Mouse (Mus musculus): ENCODE measurements at regions not wholly inside any gene's neighbourhood (a gene's known extent, or its start where the extent isn't known, plus 50 kb on each side); places are given as distances from the start of the nearest gene placed in this dataset.
A peak's percentile ranks its signal among the peaks of the same experiment; 100 is the strongest.

DNA sequence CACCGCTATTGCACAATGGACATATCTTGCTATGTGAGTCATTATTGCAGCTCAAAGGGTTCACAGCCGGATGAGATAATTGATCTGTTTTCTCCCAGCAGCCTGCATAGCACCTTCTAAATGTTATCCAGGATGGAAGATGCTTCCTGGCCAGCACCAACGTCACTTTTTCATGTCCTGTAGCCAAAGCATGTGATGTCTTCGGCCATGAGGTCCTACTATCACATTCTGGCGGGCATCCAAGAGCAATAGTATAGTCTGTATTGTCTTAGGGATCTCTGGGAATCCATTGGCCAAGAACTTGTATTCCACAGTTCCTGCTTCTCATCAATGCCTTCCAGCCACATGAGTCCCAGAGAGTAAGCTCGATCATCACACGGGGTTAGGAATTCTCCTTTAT is 70.6 kb downstream of the Npy start:
- no peak for DNase-seq (ENCODE audit: low read depth, low spot score)

DNA sequence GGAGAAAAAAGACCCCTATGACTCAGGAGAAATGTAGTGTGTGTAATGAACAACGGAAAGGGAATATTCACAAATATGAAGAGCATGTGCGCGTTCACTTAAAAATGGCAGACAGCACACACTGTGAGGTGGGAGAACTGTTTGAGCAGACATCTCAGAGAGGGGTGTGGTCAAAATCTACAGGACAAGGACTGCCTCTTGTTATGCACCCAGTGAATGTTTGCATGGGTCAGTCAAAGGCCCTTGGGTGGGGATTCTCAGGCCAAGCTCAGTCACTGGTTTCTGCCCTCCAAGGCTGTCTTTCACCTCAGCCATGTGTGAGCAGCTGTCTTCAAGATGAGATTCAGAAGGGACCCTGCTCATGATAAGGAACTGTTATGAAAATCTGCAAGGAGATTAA is 76.6 kb downstream of the Npy start:
- DNase-seq (ENCODE audit: low read depth, low spot score): no peak

DNA sequence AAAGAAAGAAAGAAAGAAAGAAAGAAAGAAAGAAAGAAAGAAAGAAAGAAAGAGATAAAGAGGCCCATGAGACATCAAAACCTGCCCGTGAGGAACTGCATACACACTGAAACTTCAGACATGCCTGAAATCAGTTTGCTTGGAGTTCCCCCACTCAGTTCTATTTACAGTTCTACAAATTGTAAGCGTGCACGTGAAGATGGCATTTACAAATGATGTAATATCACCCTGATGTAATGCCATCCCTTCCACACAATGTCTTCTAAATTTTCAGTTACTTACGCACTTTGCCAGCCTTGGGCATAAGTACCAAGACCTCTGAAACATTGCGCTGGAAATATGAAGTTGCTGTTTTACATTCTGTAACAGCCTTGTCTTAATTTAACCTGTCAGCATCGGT is 79.0 kb downstream of the Npy start:
- DNase-seq (ENCODE audit: low read depth, low spot score): no peak

DNA sequence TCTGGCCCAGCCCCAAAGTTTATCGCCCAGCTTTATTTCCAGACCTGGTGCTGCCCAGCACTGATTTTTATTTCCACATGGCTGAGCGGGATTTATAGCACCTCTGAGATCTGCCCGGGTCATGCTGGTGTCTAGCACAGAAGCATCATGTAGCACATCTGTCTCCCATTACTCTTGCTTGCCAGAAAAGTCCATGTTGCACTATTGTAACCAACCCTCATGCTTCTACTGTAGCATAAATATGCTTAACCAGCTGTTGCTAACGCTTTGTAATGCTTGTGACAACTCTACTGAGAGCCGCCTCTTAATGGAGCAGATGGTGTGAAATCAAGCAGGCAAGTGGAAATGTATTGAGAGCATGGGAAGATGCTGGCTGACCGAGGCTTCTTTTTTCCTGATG is 81.5 kb downstream of the Npy start:
- peak; percentile 18 for DNase-seq (ENCODE audit: low read depth, low spot score)

DNA sequence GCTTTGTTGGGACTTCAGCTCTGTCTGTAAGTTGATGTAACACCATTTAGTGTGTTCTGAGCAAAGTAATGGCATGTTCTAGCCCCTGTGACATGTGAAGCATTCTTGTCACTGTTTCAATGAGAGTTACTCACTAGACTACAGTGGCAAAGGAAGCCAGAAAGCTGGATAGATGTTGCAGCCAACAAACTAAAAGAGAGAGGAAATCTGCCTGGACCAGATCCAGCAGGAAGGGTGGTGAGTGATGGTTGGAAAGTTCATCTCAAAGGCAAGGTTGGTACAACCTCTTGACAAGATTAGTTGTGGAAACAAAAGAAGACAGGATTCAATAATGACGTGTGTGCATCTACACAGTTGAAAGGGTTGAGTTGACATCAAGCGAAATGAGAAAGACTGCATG is 83.9 kb downstream of the Npy start:
- no peak for DNase-seq (ENCODE audit: low read depth, low spot score)

DNA sequence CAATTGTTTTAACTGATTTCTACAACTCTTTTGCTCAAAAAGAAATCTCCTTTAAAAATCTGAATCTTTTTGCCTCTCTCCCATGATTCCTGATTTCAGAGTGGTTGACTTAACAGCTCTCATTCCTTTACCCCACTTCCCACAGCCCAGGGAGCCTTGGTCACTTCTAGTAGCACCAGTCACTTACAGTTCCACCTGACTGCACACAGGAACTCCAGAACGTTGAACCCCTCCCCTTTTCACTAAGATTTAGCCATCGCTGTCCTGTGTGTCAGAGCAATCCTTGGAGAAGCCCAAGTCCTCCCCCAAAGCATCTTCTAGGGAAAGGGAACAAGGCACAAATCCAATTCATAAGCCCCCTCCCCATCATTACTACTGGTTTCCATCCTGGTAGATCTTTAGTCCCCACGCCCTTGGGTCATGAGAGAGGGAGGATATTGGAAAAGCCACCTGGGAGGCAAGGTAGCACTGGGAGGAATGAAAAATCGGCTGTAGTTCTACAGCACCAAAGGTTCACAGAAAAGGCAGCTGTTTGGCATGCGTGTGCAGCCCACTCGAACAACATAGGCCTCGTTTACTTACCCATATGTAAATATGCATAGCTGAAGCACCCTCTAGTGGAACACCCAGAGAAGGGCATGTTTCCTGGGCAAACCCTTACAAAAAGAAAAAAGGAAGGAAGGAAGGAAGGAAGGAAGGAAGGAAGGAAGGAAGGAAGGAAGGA is 96.7 kb downstream of the Npy start:
- DNase-seq (ENCODE audit: low read depth, low spot score): no peak

DNA sequence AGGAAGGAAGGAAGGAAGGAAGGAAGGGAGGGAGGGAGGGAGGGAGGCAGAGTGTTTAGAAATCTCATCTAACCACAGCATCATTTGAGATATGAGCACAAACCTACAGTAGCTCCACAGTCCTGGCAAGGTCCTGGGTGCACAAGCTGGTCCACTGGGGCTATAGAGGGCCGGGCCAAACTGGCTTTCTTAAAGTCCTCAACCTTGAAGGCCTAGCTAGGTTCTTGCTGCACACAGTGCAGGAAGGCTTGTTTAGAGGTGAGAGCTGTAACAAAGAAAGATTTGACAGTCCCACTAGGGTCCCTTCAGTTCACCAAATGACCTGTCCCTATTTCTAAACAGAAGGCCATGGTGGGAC is 97.3 kb downstream of the Npy start:
- DNase-seq (ENCODE audit: low read depth, low spot score): no peak

DNA sequence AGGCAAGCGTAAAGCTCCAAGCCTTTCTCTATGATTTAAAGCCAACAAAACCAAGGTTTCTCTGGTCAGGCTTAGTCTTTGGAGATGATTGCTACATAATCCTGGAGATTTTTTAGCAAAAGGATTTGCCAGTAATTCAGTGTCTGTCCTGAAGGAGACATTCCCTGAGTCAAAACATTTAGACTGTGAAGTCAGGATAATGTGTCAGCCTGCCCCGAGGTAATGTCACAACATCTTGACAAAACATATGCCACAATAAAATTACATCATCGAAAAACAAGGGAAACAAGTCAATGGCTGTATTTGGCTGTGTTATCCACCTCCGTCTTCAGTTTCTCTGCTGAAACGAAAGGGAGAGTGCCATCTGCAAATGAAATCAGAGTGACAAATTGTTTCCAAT is 101.8 kb downstream of the Npy start:
- DNase-seq (ENCODE audit: low read depth, low spot score): no peak

DNA sequence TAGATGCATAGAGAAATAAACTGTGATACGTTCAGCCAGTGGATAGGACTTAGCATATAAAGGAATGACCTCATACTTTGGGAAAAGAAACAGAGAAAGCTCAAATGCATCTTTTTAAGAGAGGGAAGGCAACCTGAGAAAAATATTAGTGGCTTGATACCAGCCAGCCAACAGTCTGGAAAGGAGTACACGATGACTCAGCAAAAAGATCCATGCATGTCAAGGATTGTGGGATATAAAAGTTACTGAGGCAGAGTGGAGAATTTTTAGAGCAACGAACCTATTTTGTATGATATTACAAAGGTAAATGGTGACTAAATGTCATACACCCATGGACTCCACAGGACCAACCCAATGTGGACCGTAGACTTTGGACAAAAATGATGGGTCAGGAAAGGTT is 105.6 kb downstream of the Npy start:
- DNase-seq (ENCODE audit: low read depth, low spot score): no peak

DNA sequence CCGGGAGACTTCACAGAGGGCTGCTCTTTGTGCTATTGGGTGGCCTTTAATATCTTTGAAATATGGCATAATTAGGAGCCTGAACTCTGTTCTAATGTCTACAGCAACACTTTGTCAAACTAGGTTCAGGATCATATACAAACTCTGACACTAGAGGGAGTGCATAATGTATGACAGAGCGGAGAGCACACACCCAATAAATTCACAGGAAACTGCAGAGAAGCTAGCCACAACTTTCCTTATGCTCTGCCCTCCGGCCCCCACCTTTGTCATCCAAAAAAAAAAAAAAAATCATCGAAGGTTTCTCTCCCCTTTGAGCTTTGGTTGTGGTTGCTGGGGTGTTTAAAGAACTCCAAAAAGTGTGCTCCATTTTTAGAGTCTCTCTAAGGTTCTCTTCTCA is 107.6 kb downstream of the Npy start:
- DNase-seq (ENCODE audit: low read depth, low spot score): no peak

DNA sequence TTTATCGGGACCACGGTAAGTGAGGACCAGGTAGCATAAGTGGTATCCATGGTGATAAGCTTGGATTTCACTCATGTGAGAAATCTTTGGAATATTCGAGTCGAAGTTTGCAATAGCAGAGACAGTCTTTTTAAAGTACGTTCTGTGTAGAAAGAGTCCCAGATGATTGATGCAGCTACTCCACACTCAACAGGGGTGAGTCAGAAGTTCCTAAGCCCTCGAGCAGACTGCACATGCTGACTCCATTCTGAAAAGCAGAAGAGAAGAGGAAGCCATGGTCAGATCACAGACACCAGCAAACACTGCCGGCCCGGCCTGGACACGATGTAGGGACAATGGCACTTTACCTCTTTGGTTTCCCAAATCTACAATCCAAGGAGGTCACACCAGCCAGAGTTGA is 120.6 kb downstream of the Npy start:
- DNase-seq (ENCODE audit: low read depth, low spot score): no peak

DNA sequence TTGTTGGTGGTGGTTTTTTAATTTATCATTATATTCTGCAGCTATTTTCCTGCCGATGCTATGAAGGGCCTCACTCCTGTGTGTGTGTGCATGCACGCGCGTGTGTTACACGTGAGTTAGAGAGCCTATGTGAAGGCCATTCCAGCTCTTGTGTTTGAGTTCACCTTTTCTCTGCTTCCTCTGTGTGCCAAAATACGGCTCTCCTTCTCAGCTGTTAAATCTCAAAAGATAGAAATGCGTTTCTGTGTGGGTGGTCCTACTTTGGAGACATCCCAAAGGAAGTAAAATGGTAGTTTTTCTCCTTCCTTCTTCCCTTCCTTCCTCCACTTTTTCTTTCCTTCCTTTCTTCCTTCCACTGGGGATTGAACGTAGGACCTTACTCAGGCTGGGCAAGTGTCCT is 136.4 kb downstream of the Npy start:
- DNase-seq (ENCODE audit: low read depth, low spot score): no peak

DNA sequence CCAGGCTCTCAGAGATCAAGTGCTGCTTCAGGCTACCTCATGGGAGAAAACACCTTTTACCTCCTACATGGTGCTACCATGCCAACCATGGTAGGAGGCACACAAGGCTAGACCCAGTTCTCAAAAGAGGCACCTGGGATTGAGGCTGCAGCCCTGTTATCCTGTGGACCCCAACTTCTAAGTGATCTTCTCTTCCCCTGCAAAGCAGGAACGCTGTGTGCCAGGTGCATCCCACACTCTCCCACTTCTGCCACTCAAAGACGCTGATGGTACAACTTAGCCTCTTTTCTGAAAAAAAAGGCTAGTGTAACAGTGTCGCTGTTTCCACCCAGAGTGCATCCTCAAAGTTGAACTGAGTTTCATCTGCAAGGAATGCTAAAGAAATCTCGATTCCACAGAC is 138.7 kb downstream of the Npy start:
- no peak for DNase-seq (ENCODE audit: low read depth, low spot score)

DNA sequence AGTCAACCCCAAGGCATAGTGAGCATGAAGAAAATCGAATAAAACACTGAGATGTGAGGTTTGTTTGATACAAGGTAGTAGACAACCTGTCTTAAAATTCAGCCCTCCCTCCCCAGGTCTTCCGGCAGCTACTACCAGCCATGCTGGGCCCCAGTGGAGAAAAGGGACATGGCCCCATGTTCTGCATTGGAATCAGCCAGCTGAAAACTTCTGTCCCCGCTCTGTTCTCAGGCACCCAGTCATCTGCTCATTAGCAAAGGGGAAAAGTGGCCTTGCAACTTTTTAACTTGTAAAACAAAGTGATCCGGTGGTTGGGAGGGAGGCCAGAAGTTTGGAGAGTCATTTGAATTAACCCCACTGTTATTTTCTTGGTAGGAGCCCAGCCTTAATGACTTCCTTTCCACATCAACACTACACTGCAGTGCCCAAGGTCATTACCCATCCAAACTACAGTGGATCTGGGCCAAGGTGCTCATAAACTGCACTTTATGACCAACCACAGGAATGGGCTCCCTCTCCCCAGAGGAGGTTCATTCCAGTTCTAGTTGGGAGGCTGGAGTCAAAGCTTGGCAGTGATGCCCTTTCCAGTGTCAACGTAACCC is 143.5 kb downstream of the Npy start:
- no peak for DNase-seq (ENCODE audit: low read depth, low spot score)

DNA sequence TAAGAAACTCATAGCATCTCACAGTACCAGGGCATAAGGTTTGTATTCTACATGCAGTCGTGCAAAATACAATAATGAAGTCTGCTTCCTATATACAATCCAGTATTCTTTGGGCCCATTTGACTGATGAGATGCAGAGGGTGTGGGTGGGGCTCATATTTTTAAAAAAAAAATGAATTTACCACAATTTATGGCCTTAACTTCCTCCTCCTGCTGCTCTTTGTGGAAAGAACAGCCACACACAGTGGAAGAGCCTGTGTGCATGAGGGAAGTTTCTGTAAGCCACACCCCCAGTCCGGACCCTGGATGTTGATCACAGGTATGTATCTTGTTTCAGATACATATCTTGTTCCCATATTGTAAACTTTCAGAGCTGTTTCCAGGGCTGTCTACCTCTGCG is 143.5 kb upstream of the Mpp6 start:
- no peak for DNase-seq (ENCODE audit: low read depth, low spot score)

DNA sequence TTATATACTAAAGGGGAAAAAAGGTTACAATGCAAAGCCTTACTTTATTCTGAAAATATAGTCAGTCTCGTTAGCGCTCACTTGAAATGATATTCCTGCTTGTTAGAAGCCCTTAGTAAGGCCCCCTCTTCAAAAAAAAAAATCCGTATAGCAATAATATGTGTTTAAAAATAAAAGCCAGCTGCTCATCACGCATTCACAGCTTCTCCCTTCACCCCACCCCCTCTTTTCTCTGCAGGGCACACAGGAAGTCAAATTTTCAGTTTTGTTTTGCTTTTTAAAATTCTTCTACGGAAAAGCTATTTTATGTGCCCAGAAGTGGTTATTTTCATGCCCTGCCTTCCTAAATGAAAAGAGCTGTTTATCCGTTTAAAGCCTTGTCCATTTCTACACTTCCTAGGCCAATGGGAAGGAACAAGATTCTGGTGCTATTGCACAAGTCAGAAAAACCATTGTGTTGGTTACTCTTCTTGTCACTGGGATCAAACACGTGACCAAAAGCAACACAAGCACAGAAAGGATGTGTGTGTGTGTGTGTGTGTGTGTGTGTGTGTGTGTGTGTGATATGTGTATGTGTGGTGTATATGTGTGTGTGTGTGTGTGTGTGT is 136.7 kb upstream of the Mpp6 start:
- DNase-seq (ENCODE audit: low read depth, low spot score): no peak

DNA sequence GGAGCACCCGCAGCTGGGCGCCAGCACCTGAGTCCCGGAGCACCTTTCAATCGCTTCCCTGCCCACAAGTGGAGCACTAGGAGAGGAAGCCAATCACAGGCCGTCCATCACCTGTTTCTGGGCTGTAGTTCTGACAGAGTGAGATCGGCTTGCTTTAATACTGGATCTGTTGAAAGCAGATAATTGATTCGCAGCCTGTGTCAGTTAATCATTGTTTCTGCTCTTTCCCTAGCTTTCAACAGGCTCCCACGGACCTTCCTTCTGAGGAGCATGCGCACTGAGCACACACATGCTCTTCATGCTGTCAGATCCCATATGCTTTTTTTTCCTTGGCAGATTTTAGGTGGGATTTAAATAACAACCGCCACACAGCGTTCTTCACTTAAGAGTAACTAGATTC is 132.3 kb upstream of the Mpp6 start:
- peak; percentile 79 for DNase-seq (ENCODE audit: low read depth, low spot score)

DNA sequence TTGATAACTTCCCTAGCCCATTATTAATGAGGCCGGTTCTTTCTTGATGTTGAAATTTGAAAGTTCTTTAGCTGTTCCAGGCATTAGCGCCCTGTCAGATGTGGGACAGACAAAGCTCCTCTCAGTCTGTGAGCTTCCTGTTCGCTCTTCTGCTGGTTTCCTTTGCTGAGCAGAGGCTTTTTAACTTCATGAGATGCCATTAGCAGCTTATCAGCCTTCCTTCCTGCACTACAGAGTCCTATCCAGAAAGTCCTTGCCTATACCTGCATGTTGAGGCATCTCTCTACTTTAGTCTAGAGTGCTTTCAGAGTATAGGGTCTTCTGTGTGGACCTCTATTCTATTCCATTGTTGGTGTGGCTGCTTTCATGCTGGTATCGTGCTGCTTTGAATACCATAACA is 126.3 kb upstream of the Mpp6 start:
- DNase-seq (ENCODE audit: low read depth, low spot score): no peak

DNA sequence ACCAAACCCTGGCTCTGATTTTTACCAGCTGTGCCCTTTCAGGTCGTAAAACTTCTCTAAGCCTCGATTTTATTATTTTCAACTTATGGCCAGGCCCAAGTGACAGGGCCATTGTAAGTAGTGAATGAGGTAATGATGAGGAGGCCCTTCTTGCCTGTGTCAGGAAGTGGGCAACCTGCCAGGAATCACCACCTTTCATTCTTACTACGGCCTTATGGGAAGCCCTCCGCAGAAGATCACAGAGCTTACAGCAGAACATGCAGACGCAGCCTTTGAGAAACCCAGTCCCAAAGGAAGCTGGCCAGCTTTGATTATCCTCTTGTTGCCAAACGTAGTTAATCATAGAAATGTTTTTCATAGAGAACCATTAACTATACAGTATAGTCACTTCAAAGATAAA is 124.9 kb upstream of the Mpp6 start:
- DNase-seq (ENCODE audit: low read depth, low spot score): no peak

DNA sequence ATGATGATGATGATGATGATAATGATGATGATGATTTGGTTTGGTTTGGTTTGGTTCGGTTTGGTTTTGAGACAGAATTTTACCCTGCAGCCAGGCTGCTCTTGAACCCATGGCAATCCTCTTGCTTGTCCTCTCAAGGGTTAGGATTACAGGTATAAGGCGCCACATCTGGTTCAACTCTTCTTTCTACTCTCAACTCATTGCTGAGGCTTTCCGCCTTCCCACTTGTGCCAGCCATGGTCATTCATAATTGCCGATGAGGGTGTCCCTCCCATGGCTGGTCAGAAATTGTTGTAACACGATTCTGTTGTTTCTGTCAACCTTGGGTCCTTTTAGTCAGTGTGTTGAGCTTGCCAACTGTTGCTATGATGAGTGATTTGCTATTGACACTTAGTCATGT is 122.9 kb upstream of the Mpp6 start:
- DNase-seq (ENCODE audit: low read depth, low spot score): no peak

DNA sequence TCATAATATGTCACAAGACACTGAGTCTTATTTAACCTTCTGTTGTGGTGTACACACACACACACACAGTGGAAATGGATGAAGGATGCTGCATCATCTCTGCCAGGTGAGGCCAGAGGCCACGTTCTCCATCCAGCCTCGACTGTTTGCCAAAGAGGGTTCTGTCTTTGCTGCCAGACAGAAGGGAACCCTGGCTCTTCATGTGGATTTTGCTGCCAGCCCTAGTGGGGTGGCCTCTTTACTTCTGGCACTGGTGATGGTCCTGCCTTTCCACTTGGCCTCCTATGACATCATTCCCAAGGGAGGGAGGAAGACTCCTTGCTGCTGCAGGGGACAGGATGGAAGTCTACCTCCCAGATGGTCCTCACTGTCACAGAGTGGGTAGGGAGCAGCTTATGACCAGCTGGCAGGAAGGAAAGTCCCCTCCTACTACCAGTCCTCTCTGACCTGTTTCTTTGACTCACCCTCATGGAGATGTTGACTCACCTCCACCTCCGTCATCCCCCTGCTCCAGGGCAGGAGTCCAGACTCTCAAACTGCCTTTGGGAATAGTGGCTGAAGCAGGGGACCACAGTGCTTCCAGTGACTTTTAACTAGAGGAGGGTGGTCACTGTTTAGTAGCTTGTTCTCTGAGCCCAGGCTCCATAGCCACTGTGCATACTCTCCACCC is 122.4 kb upstream of the Mpp6 start:
- no peak for DNase-seq (ENCODE audit: low read depth, low spot score)

DNA sequence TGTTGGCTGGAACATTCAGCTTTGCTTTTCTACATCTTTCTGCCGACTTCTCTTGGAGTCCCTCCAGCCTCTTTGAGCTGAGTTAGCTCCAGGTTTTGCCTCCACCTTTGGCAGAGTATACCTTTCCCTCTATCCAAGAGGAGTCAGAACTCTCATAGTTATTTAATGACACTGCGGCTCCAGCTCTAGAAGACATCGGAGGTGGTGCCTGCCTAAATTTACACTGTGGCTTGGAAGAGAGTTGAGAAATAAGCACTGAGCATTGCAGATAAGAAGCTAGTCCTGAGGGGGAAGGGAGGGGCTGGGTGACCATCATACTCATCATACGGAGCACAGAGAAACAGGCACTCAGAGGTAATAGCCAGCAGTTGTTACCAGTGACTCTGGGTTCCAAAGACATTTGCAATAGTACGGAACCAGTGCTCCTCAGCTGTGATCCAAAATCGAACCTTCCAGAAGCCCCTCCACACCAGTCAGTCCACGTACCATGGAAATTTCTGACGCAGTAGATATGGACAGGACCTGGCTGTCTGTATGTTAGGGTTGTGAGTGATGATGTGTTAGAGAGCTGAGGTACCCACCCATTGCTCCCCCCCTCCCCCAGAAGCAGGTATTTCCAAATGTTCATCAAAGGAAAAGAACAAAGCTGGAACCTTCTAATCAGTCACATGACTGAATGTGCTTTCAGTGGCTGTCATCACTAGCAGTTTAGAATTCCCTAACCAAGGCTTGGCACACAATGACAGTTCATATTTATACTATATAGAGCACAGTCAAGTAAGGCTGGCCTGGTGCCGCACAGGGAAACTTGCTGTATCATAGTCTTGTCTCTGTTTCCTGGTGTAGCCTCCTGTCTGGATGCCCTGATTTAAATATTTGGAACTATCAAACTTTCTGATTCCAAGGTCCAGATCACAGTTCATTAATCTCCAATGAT is 120.2 kb upstream of the Mpp6 start:
- DNase-seq (ENCODE audit: low read depth, low spot score): peak; percentile 51
